Mouse (Mus musculus): ENCODE measurements around the gene Otx1. TPM values are rescaled to one million over a fixed set of nuclear protein-coding genes. Genes with fewer than 3 reads are reported as not detected.

Gene Otx1
- polyA plus RNA-seq, 1 experiment from 2014 or later = not detected

DNA sequence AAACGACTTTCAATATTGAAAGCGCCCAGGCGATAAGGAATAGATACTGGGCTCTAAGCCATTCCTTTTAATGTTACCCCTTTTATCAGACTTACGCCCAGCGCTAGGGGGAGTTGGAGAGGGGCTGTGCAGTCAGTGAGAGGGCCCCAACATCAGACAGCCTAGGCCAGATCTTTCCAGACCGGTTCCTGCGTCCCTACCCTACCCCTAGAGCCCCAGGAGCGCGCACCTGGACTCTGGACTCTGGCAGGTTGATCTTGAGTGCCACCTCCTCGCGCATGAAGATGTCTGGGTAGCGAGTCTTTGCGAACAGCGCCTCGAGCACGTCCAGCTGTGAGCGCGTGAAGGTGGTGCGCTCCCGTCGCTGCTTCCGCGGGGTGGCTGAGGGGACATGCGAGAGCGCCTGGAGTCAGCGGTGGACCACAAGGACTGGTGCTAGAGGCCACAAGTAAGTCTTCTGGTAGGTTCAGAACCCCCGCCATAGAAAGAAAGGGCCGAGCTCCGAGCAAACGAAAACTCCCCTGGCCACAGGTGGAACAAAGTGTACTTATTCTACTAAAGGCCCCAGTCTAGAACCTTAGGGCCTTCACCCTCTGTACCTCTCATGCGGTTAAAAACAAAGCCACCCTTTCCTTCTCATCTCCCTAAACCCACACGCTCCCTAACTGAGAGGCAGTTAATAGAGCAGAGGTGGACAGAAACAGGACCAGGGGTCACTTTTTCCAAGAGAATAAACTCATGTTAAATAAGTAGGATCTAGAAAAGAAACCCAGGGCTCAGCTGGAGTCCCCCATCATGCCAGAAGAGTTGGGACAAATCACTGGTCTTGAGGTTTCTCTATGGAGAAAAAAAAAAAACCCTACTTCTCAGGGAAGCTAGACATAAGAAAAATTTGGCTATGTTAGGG, 4.3 kb downstream of the Otx1 start:
- Histone ChIP-seq H3K9ac (replicated peaks) (no peak overlapping the region), H3K4me1 (peaks cover 20% of the 10 kb centered on the region), H3K4me2 (no peak overlapping the region), H3K27me3 (replicated peaks) (peaks cover 94% of the 10 kb centered on the region), H3K27ac (replicated peaks) (no peak overlapping the region), H3K9me3 (replicated peaks) (no peaks in the 10 kb centered on the region), H3K4me3 (replicated peaks) (no peak overlapping the region), H3K36me3 (no peaks in the 10 kb centered on the region)
- ATAC-seq (ENCODE audit: low FRiP score) = no peak
- WGBS = 3% methylated on average over 32 of the region's 32 CpGs

DNA sequence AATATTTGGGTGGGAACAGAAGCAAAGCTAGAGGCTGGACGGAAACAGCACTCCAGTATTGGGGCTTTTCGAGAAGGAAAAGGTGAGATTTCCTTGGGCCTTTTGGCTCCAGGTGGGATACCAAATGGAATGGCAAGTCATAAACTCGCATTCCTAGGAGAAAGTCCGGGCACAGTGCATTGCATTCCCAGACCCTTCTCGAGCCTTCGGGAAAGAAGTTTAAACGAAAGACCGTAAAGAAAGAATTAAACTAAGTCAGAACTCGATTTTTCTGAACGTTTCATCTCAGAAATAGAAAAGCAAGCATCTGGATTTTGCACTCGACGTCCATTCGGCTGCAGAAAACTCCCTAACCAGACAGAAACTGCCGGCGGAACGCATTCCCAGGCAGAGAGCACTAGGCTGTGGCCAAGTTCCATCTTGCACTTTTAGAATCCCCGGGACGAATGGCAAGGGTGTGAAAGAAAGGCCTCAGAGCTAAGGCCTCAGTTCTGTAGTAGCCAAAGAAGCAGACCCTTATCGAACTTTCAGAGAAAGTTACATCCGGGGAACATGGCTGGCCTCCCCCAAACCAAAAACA, 5.0 kb downstream of the Otx1 start:
- Histone ChIP-seq H3K9me3 (replicated peaks) (no peaks in the 10 kb centered on the region), H3K27ac (replicated peaks) (no peak overlapping the region), H3K4me3 (replicated peaks) (no peak overlapping the region), H3K9ac (replicated peaks) (no peak overlapping the region), H3K4me2 (no peak overlapping the region), H3K27me3 (replicated peaks) (peaks cover 94% of the 10 kb centered on the region), H3K4me1 (peaks cover 20% of the 10 kb centered on the region), H3K36me3 (no peaks in the 10 kb centered on the region)
- 1% methylated on average over 20 of the region's 20 CpGs for WGBS
- ATAC-seq (ENCODE audit: low FRiP score) = no peak

DNA sequence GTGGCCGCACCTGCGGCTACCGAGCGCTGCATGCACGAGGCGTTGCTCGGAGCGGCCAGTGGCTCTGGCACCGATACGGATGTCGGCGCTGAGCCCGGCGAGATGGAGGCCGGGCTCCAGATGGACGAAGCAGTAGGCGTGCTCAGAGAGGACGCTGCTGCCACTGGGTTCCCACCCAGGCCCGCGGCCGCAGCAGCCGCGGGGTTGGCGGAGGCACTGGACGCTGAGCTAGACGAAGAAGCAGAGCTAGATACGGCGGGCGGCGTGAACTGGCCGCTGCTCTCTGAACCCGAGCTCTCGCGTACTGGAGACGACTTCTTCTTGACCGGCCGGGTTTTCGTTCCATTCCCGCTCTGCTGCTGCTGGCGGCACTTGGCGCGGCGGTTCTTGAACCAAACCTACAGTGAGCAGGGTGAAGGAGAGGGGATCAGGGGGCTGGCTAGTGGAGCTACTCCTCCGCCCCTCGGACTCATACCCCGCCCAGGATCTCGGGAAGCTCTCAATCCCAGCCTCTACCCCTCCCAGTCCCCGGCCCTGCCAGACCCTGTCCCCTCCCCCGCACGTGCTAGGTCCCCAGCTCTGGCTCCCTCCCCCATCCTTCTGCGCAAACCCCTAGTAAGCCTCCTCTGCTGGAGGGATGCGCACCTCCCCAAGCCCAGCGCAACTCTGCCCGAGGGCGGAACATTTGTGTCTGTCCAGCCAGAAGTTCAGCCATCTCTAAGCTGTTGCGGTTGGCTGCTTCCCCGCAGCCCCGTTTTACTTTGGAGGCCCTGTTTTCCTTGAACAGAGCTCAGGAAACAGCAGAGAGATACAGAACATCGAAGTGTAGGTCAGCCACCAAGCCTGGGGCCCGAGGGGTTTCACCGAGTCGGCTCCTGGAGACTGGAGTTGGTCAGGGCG, 5.8 kb downstream of the Otx1 start:
- WGBS = under 1% methylated on average over 63 of the region's 63 CpGs
- Histone ChIP-seq H3K4me3 (replicated peaks) (peak overlapping the region; percentile 16; the same call in 1 of the 2 replicates), H3K27me3 (replicated peaks) (peaks cover 92% of the 10 kb centered on the region), H3K9ac (replicated peaks) (no peak overlapping the region), H3K4me2 (peak overlapping the region; percentile 41), H3K27ac (replicated peaks) (no peak overlapping the region), H3K4me1 (peaks cover 17% of the 10 kb centered on the region), H3K36me3 (no peaks in the 10 kb centered on the region), H3K9me3 (replicated peaks) (no peaks in the 10 kb centered on the region)
- peak; percentile 18 for ATAC-seq (ENCODE audit: low FRiP score)

DNA sequence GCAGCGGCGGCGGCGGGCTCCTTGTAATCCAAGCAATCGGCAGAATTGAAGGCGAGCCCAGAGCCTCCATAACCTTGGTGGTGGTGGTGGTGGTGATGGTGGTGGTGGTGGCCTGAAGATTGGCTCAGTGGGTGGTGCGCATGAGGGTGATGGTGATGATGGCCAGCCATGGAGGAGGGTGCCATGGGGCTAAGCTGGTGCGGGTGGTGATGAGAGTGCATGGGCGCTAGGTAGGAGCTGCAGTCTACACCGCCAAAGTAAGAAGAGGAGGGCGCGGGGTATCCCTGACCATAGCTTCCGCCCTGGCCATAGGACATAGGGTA, 6.4 kb downstream of the Otx1 start:
- no peaks in the 10 kb centered on the region for H3K36me3 ChIP-seq
- peak; percentile 9; the same call in 1 of the 2 replicates for ATAC-seq (ENCODE audit: low FRiP score)
- H3K9ac ChIP-seq (replicated peaks) = no peak overlapping the region
- peaks cover 90% of the 10 kb centered on the region for H3K27me3 ChIP-seq (replicated peaks)
- 3% methylated on average over 13 of the region's 13 CpGs for WGBS
- no peaks in the 10 kb centered on the region for H3K9me3 ChIP-seq (replicated peaks)
- H3K4me1 ChIP-seq = peaks cover 11% of the 10 kb centered on the region
- H3K27ac ChIP-seq (replicated peaks) = no peak overlapping the region
- H3K4me3 ChIP-seq (replicated peaks) = 0 out of 2 replicates have a peak overlapping the region, but pooled peaks have one; percentile 16
- H3K4me2 ChIP-seq = peak overlapping the region; percentile 41

DNA sequence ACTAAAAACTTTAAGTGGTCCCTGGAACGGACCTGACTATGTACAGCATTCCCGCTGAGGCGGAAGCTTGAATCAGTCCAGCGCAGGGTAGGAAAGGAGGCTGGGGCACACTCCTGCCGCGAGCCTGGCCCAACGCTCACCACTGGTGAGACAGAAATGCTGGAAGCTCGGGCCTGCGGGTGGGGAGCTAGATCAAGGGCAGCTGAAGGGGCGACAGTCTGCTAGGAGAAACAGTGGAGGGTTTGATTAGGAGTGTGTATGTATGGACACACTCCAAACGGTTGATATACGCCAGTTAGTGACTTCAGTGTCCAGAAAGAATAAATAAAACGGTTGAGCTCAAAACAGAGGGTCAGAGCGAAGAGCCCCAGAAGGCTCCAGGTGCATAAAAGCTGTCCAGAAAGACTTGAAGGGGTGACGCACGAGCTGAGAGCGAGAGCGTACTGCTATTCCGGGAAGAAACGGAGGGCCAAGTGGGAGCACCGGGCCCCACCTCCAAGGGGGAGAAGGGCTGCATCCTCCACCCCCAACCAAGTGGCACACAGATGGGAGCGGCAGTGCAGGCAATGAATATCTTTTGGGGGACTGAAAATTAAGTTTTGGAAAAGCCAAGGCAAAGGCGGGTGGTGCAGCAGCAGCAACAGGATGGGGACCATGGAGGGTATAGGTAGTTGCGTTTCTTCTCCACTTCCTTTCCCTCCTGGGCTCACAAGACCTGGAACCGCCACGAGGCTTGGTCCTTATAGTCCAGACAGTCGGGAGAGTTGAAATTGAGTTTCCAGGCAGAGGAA, 7.0 kb downstream of the Otx1 start:
- no peak overlapping the region for H3K9ac ChIP-seq (replicated peaks)
- no peak for ATAC-seq (ENCODE audit: low FRiP score)
- H3K4me3 ChIP-seq (replicated peaks) = no peak overlapping the region
- whole genome bisulfite sequencing = 1% methylated on average over 27 of the region's 27 CpGs
- H3K27me3 ChIP-seq (replicated peaks) = peaks cover 89% of the 10 kb centered on the region
- no peak overlapping the region for H3K4me2 ChIP-seq
- peaks cover 9% of the 10 kb centered on the region for H3K4me1 ChIP-seq
- H3K27ac ChIP-seq (replicated peaks) = no peak overlapping the region
- H3K36me3 ChIP-seq = no peaks in the 10 kb centered on the region
- H3K9me3 ChIP-seq (replicated peaks) = no peaks in the 10 kb centered on the region

DNA sequence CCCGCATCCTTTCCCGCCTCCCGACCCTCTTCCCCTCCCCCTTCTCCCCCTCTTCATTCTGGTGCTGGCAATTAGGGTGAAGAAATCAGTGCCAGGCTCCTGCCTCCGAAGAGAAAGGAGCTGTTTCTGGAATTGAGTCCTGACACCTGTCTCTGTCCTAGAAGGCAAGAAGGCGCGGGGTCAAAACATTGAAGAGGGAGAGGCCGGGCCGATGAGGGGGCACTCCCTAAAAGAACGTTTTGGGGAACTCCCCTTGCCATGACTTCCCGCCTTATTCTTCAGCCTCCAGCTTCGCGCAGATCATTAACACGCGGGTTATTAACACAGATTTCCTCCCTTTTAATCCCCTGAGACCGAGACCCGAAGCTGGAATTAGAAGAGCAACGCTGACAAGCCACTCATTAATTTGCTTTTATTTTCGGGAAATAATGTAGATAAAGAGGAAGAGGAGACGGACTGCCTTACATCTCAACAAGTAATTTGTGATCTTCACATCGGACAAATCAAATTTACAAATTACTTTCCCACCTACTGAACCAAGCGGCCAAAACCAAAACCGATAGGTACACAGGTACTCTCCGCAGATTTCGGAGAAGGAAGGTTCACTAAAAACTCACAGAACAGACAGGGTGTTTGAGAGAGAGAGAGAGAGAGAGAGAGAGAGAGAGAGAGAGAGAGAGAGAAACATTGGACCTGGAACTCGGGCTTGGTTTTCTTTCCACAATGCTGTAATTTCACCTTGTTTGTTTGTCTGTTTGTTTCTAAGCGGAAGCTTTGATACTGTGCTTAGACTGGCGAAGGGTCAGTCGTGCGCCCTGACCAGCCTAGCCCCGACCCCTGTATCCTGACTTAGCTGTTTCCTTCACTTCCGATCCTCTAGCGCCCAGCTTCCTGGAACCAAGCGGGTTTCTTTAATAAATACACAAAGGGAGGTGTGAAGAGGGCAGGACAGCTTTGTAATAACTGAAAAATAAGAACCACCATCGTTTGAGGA, 8.0 kb downstream of the Otx1 start:
- H3K9ac ChIP-seq (replicated peaks) = no peak overlapping the region
- no peak overlapping the region for H3K4me3 ChIP-seq (replicated peaks)
- under 1% methylated on average over 34 of the region's 34 CpGs for WGBS
- no peaks in the 10 kb centered on the region for H3K36me3 ChIP-seq
- peaks cover 9% of the 10 kb centered on the region for H3K4me1 ChIP-seq
- no peak for ATAC-seq (ENCODE audit: low FRiP score)
- no peak overlapping the region for H3K4me2 ChIP-seq
- no peaks in the 10 kb centered on the region for H3K9me3 ChIP-seq (replicated peaks)
- no peak overlapping the region for H3K27ac ChIP-seq (replicated peaks)
- H3K27me3 ChIP-seq (replicated peaks) = peaks cover 83% of the 10 kb centered on the region

DNA sequence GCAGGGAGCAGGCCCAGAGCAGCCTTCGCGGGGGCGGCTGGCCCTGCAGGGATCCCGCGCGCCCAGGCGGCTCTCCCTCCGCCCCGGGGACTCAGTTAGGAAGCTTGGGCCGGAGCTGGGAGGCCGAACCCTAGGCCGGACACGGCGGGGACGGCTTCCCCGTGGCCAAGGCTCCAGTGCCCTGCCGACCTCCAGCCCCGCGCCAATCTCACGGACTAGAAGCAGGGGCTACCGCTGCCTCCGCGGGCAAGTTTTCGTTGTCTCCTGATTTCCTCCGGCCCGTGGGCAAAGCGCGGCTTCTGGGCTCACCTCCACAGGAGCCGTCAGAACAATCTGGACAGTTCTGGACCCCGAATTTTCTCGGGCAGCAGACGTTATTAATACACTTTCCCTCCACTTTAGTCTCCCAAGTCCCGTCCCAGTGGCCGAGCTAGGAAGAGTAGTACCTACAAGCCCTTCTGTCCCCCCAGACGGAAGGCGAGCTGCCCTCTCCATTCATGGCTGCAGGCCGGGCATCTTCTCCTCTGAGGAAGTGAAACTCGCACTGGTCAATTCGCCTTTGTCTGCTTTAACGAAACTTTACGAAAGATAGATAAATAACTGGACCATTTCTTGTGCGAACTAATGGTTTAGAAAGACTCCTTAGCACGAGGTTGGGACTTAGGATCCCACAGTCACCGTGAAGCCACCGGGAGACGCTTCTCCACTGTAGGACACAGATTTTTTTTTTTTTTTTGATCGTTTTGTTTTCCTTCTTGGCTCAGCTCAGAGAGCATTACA, 8.9 kb downstream of the Otx1 start:
- peaks cover 9% of the 10 kb centered on the region for H3K4me1 ChIP-seq
- no peak overlapping the region for H3K4me3 ChIP-seq (replicated peaks)
- H3K27me3 ChIP-seq (replicated peaks) = peaks cover 82% of the 10 kb centered on the region
- no peak overlapping the region for H3K4me2 ChIP-seq
- H3K36me3 ChIP-seq = no peaks in the 10 kb centered on the region
- H3K27ac ChIP-seq (replicated peaks) = no peak overlapping the region
- no peaks in the 10 kb centered on the region for H3K9me3 ChIP-seq (replicated peaks)
- H3K9ac ChIP-seq (replicated peaks) = no peak overlapping the region
- peak; percentile 4; the same call in 1 of the 2 replicates for ATAC-seq (ENCODE audit: low FRiP score)
- WGBS = under 1% methylated on average over 47 of the region's 47 CpGs

DNA sequence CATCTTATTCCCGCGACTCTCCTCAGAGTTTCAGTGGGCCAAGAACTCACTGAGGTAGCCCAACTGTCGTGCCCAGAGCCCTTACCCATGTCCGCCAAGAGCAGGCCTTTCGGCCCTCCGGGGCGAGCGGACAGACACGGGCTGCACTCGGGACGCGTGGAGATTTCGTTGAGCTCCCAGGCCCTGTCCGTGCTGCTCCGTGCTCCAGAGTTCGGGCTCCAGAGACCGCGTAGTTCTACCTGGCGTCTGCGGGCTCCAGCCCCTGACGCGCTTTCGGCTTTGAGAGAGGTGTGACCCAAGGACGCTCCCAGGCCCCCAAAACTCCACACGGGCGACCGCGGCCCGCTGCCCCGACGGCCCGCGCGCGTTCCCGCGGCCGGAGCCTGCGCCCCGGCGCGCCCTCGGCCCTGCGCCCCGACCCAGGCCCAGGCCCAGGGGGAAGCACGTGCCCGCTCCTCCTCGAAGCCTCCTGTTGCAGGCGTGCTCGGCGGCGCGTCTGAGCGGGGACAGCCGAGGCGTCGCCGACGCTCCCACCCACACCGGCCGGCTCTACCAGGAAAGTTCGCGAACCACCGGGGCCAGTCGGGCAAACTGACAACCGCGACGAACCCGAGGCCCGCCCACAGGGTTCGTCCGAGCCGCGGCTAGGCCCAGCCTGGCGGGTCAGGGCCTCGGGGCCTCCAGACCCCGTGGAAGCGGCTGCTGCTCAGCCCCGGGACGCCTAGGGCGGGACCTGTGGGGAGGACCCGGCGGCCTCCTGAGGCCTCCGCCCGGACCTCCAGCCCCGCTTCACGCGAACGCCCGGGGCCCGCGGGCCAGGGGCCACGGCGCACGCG, 9.7 kb downstream of the Otx1 start:
- no peak overlapping the region for H3K4me3 ChIP-seq (replicated peaks)
- H3K9ac ChIP-seq (replicated peaks) = no peak overlapping the region
- peak; percentile 20; the same call in 1 of the 2 replicates for ATAC-seq (ENCODE audit: low FRiP score)
- H3K36me3 ChIP-seq = no peaks in the 10 kb centered on the region
- H3K9me3 ChIP-seq (replicated peaks) = no peaks in the 10 kb centered on the region
- 2% methylated on average over 96 of the region's 96 CpGs for WGBS
- peaks cover 9% of the 10 kb centered on the region for H3K4me1 ChIP-seq
- no peak overlapping the region for H3K4me2 ChIP-seq
- no peak overlapping the region for H3K27ac ChIP-seq (replicated peaks)
- peaks cover 82% of the 10 kb centered on the region for H3K27me3 ChIP-seq (replicated peaks)

DNA sequence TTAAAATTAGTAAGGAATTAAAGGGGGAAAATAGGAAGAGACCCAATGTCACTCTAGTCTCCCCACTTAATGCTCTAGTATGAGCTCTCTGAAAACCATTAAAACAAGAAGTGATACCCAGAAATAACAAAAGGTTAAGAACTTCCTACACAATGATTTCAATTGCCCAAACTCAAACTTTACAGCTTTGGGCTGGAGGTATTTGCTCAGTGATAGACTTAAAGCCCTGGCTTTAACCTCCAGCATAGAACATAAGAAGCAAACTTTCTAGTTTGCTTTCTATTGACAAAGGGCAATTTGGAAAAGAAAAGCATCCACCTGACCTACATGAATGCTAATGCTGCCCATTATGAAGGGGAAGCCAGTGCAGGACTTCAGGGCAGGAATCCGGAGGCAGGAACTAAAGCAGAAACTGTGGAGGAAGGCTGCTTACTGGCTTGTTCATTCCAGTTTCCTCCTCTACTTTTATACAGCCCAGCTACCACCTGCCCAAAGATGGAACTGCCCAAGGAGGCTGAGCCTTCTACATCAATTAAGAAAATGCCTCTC, 14.2 kb downstream of the Otx1 start:
- Histone ChIP-seq H3K27me3 (replicated peaks) (peaks cover 49% of the 10 kb centered on the region), H3K4me1 (no peaks in the 10 kb centered on the region), H3K4me2 (no peak overlapping the region), H3K36me3 (no peaks in the 10 kb centered on the region), H3K4me3 (replicated peaks) (no peak overlapping the region), H3K9me3 (replicated peaks) (no peaks in the 10 kb centered on the region), H3K27ac (replicated peaks) (no peak overlapping the region), H3K9ac (replicated peaks) (no peak overlapping the region)
- 71% methylated on average over 1 of the region's 1 CpGs for WGBS
- ATAC-seq (ENCODE audit: low FRiP score) = no peak

All from neural tube, embryonic 15.5 days (tissue).